Mouse (Mus musculus) heart, adult 18-20 months (tissue): ENCODE measurements at regions not wholly inside any gene's neighbourhood (a gene's known extent, or its start where the extent isn't known, plus 50 kb on each side); places are given as distances from the start of the nearest gene placed in this dataset.

Experiments
- DNase-seq, 2 experiments: peaks; one replicate each; pipeline ENCODE4 v3.0.0; 2021 to 2022; ENCODE audit warnings: mixed read lengths in 1 of 2

DNA sequence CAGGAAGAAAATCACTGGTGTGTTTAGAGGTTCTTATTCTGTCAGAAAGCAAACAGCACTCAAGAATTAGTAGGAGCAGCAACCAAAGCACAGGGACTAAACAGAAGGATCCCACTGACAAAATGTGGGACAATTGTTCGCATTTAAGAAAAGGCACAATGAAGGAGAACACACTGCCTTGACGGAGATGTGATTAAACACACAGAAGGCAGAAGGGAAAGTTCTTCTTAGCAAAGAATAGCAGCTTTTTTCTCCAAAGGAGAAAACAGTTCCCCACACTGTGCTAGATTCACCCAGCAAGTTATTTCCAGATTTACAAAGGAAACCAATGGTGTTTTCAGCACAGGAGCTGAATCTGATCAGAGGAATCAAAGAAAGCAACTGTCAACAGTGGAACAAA is 316.5 kb downstream of the Nsun3 start:
- no peak for DNase-seq

DNA sequence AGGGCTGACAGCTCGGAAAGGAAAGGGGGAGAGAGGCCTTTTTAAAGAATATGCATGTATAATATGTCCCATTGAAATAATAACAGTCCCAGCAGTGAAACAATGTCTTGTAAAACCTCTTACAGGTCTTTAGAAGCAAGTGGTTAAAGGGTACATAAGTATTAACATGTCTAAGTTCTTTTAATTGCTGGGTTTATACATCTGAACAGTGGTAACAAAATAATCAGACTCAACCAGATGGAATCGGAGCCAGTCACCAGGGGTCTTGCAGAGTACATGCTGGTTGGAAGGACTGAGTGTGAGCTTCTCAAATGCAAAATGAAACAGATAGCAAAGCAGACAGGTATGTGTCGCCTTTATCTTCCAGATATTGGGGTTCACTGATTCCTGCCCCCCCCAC is 317.3 kb downstream of the Nsun3 start:
- no peak for DNase-seq

DNA sequence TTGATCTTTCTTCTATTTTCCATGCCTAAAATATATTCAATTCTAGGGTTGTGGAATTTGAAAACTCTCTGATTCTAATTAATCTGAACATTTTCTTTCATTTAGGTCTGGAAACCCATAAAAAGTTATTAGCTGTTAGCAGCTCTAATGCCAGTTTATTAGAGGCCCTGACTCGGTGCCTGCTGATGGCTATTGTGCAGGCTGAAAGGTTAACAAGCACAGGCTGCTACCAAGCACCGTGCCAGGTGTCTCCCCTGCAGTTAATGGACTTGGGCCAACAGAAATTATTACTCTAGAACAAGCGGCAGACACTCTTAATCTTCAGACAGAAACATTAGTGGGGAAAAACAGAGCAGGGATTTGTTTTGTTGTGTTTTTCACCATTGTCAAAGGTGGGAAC is 317.8 kb downstream of the Nsun3 start:
- no peak for DNase-seq

DNA sequence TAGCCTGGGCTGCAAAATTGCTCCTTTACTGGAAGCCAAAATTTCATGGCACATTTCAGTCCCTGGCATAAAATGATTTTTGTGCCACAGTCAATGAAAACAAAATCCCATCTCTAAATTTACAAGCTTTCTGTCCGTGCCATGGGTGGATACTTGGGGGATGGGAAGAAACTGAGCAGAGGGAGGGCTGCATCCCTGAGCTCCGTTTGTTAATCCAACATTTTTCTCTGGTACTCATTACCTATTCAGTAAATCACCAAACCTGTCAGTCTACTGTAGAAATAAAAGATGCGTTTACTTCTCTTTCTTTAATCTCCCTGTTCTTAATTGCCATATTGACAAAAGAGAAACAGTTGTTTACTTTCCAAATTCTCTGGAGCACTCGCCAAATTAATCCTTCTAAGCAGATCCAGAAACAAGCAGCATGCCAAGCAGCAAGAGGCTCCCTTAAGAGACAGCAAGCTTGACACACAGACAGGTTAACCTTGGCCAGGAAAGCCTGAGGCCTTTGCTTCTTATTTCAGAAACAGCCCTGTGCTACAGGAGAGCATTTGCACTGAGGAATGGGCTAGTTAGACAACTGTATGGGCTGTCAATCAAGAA is 326.6 kb downstream of the Nsun3 start:
- no peak for DNase-seq

DNA sequence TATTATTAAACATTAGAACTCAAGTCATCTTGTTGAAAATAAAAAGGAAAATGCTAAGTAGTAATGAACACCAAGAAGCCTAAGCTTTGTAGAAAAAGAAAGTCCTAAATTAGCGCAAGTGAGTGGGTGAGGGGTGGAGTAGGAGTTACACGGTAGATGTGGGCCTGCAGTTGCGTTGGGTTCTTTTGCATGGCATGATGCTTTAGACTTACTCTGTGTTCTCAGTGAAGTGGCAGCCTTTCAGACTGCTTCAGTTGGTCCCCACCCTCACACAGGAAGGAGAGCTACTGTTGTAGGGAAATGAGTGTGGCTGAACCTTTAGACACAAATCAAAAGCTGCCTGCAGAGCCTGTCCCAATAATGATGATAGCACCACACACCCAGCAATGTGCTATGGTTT is 336.9 kb downstream of the Nsun3 start:
- no peak for DNase-seq

DNA sequence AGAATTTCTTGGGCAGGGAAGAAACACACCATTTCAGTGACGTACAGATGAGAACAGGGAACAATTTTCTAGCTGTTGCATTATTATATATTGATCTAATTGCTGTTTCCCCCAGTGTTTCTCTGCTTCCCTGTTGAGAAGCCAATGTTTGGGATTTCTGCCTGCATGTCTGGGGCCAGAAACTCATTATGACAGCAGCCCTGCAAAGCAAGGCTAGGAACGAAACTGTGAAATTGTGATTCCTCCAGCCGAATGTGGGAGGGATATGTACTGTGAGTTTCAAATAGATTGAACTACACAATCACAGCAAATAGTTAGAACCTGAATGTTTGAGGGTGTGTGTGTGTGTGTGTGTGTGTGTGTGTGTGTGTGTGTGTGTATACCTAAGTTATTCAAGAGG is 339.2 kb downstream of the Nsun3 start:
- DNase-seq = no peak

DNA sequence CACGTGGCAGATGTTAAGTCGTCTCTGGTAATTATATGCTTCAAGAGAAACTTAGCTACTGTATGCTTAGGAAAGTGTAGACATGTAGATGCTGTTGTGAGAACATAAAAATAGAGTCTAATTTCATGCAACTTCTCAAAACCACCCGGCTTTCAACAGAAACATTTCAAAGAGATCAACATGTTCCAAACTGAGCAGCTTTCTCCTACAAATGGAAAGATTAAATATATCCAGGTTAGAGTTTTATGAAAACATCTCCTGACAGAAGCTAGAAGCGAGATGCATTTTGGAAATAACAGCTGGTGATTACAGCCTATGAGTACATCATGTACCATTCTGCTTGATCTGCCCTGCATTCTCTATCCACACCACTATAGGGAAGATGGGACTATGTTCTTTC is 345.4 kb downstream of the Nsun3 start:
- DNase-seq = no peak

DNA sequence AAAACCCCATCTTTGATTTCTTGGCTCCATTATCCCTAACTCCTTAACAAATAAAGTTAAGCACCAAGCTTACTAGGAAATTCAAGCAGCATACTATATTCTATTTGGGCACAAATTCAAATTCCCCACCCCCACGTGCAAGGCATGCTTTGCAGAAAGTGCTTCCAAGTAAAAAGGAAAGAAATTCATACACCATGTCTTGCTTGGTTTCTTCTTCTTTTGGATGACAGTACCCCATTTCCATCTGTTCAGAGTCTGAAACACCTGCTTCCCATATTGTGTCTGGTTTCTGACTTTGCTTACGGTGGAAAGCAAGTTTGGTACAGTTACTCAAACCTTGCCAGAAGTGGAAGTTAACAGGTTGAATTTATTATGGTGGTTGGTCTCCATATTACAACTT is 353.5 kb downstream of the Nsun3 start:
- DNase-seq = no peak

DNA sequence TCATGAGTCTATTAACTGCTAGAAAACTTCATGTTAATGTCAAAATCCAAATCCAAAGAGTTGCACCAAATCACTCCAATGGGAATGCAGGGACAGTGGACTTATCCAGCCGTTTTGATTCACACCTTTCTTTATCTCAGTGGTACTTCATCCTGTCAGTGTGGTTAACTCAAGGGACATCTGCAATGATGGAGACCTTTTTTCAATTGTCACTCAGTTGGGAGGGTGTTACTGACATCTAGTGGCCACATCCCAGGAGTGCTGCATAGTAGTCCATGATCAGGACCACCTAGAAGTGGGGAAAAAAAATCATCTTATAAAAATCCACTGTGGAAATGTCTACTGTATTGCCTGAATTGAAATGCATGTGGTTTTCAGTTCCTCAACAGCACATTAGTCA is 372.1 kb downstream of the Nsun3 start:
- no peak for DNase-seq

DNA sequence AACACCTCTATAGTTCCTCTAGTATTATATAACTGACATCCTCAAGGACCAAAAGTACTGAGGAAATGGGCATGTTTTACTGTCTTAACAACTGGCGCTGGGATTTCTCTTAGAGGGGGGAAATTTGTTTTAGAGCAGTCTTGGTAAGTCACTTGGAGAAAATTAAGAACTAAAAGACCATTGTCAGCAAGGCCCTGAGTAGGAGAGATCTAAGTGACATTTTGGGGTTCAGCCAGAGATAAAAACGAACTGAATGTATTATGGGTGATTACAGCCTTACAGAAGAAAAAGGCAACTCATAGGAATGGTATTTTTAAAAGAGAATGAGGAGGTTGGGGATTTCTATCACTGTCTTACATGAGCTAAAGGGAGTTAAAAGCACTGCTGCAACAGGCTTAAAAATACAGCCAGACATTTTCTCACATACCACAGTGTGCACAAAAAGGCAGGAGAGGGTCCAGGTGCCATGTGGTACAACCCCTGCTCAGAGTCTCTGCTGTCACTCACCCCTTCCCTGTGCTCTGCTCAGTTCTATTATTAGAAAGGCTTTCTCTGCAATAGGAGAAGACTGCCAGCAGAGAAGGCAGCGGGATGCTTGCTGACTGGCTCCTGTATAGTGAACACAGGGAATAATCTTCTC is 379.0 kb downstream of the Nsun3 start:
- no peak for DNase-seq

DNA sequence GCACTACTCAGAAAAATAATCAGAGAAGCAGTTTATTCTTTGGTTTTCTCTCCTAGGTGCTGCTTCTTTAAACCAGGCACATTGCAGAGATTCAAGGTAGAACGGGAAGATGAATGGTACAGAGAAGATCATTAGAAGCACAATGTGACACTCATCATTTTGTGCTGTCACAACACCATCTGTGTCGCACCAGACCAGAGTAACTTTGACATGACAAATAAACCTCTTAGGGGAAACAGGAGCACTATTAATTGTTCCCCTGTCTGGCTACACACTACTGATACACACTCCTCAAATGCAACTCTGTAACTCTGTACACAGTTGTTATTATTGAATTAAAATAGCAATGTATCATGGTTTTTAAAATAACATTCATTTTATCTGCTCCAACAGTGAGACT is 380.2 kb downstream of the Nsun3 start:
- no peak for DNase-seq

DNA sequence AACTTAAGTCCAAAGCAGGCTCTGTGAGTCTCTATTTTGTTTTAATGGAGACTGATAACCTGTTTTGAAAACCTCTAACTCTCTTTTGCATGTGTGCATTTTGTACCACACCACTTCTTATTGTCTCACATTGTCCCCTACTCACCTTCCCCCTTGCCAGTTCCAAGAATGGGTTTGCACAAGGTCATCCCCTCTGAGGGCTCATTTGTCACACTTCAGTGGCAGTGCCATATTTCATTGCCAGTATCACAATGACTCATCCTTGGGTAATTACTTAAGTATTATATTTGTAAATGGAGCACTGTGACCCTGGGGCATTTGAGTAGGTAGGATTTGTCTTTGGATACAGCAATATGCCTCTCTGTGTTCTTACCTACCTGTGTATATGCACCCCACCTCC is 429.3 kb downstream of the Nsun3 start:
- DNase-seq = no peak

DNA sequence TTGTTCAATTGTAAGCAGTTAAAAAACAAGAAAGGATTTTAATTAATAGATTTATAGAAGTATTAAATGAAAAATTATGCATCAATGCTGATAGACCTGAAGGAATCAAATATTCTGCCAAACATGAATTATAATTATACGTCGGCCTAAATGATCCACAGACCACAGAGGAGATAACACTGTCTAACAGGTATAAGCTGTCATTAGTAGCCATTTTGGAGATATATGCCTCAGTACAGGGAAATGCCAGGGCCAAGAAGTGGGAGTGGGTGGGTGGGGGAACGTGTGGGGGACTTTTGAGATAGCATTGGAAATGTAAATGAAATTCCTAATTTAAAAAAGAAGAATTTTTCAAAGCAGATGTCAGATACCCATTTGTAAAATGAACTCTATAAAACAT is 430.3 kb downstream of the Nsun3 start:
- DNase-seq = no peak

DNA sequence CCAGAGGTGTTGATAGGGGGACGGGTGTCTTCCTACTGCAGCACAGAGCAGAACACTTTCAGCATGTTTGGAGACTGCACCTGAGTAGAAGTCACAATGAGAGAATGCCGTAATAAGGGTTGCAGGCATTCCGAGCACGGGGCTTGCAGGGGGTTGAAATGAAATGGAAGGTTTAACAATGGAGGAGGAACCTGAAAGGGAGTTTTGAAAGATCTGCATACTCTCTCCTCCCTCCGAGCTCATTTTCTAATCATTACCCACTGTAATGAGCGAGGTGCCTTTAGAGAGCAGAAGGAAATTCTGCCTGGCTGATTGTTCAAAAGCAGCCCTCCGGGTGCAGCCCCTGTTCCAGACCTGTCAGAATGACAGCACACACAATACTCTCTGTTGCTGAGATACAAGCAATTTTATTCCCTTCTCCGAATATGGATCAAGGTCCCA is 430.8 kb downstream of the Nsun3 start:
- DNase-seq = no peak

DNA sequence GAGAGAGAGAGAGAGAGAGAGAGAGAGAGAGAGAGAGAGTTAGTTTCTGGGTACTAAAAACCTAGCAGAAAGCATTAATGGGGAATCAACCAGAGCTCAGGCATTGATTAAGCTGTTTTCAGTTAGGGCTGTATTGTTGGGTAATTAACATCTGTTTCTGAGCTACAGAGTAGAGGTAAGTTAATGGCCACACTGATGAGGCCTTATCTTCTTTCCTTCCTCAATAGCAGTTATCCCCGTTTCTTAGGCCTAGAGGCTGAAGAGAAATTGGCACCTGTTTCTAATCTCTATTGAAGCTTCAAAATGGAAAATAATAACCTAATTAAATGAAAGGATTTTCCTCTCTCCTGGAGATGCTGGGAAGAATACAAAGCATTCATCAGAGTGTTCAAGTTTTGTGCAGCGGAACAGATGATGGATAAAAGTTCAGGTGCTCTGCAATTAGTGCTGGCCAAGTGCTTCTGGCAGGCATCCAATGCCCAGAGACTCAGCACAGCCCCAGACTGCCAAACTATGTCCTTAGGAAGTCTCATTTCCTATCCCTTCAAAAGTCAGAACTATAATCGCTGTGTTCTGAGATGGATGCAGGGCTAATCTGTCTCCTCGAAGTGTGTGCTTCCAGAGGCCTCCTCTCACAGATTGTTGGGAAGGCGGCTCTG is 459.1 kb downstream of the Nsun3 start:
- DNase-seq = no peak

DNA sequence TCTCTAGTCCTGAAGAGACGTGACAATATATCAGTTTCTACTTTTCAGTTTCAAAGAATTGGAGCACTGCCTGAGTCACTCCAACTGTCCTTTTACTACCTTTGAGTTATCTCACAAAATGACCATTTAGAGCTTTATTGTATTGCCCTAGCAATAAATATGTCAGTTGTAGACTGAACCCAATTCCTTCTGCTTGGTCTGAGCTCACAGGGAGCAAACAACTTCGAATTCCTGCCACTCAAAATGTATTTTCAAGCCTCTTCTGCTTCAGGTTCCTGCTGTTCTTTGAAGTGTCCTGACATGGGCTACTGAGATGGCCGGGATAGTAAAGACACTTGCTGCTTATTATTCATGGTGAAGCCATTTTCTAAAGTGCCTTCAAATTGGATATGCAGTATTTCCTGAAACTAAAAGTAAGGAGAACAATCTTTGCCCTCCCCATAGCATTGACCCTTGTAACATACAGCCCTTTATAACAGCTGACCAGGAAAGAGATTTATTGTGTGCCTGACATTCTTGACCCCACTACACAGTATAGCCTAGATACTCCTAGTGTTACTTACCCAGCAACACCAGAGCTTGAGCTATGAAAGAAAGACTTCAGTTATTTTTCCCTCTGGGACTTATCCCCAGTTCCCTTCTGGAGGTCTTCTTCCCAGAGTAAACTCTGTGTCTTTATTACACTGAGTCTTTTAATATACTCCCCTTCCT is 460.9 kb downstream of the Nsun3 start:
- no peak for DNase-seq

DNA sequence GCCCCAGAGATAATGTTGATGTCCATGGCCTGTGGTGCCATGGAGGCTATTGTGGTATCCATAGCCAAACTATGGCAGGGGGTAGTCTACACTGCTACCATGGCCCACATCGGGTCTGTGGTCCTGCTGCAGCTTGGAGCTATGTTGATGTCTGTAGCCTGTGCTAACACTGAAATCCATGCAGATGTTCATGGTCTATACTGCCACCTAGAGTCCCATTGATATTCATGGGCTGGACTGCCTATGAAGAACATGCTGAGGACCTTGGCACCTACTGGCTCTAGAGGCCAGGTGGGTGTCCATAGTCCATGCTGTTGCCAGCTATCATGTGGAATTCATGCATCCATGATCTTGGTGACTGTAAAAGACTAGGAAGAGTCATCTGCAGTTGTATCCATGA is 463.8 kb downstream of the Nsun3 start:
- DNase-seq = no peak

DNA sequence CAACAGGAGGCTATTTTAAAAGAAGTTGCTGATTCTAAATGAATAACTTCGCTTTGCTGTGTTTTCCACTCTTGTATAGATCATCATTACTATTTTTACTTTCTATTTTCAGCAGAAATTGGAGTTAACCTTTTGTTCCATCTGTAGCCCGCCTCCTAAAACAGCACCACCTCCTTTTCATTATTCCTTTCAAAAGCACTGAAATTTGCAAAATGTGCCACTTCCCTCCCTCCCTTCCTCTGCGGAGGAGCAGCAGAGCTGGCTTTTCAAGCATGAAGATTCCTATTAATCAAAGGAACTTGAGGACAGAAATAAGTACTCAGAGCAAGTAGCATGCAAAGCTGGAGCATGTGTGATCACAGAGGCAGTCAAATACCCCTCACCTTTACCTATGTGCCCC is 497.7 kb downstream of the Nsun3 start:
- DNase-seq = no peak
